Mouse (Mus musculus) spleen, adult 2 months (tissue): ENCODE results near the gene Cacng2.

Source experiments
- CTCF ChIP-seq: fragments of 200-500 bp; IDR thresholded peaks from 2 replicates; pipeline ENCODE4 v1.5.1; 2011; ENCODE audit warnings: mild to moderate bottlenecking, inconsistent platforms; ENCODE audit not compliant: insufficient read depth, insufficient read length, insufficient replicate concordance; ENCODE audit errors: extremely low read depth
- POLR2A ChIP-seq: fragments of 200-500 bp; IDR thresholded peaks from 2 replicates; pipeline ENCODE4 v1.6.1; 2011; ENCODE audit warnings: low read depth, low read length, inconsistent platforms

DNA sequence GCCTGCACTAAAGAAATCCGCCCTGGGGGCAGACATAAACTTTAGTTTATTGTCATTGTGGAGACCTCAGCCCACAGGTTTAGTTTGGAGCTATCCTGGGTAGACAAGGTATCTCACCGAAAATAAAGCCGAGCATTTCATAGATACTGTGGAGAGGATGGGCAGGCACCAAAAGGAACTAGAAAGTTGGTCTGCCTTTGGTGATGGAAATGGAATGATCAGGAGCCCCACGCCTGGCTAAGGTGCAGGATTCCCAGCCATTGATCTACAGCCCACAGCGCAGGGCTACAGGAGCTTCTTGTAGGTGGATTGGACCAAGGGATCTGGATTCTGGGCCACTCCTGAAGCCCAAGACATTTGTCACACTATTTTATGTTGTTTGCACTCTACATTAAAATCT is 162.2 kb downstream of the Cacng2 start:
- no peak for TF ChIP-seq POLR2A
- TF ChIP-seq CTCF: no peak
